Mouse (Mus musculus): ENCODE data around the gene Tacstd2.
A peak's percentile ranks its signal among the peaks of the same experiment; 100 is the strongest.
"Not testable (repeated sequence)": the region's sequence is repeated elsewhere in the genome, so short reads cannot be mapped to it uniquely, and the experiment has no call there.

Gene Tacstd2

GRCm38 (mm10) chr6:67535777-67536054, at the start of gene Tacstd2:
Gene Tacstd2, minus strand, starts transcription at chr6:67535796.
- DNase-seq (ENCODE audit: low spot score in 2 of 2): no peak

- DNase-seq (ENCODE audit: low spot score in 2 of 2): no peak
These were observed 30.7 kb upstream of the Tacstd2 start for GRCm38 (mm10) chr6:67566270-67566669.

GRCm38 (mm10) chr6:67555376-67555775, 19.8 kb upstream of the Tacstd2 start:
- no peak for DNase-seq (ENCODE audit: low spot score in 2 of 2)

- no peak for DNase-seq (ENCODE audit: low spot score in 2 of 2)
These were observed 14.0 kb upstream of the Tacstd2 start for GRCm38 (mm10) chr6:67549550-67549949.

DNA sequence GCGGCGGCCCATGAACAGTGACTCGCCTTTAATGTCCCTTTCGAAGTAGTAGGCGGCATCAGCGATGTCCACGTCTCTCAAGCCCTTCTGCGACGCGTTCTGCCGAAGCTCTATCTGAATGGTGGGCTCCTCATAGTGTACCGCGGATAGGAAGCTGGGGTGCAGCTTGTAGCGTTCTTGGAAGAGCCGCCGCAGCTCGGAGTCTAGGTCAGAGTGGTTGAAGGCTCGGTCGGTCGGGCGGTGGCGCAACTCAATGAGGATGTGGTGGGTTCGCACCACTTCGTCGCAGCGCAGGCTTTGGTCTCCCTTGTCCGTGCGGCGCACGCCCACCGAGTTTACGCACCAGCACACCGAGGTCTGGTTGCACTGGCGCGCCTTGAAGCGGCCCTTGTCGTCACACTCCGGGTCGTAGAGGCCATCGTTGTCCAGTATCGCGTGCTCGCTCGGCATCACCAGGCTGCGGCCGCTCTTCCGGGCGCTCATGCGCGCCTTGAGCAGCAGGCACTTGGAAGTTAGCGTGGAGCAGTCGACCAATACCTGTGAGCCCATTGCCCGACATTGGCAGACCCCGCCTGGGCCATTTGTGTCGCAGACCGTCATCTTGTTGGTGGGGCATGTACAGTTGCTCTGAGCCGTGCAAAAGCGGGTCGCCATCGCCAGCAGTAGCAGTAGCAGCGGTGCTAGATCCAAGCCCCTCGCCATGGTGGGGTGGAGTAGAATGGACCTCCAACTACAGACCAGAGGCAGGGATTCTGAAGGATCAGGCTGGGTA, 405 bp downstream of the Tacstd2 start:
- DNase-seq (ENCODE audit: low spot score in 2 of 2): no peak

- DNase-seq (ENCODE audit: low spot score in 2 of 2): no peak
These were observed 1.2 kb downstream of the Tacstd2 start for GRCm38 (mm10) chr6:67534191-67535004.

GRCm38 (mm10) chr6:67532665-67533440, 2.7 kb downstream of the Tacstd2 start:
- DNase-seq (ENCODE audit: low spot score in 2 of 2): peak in 1 of 2 experiments; percentile 24

DNA sequence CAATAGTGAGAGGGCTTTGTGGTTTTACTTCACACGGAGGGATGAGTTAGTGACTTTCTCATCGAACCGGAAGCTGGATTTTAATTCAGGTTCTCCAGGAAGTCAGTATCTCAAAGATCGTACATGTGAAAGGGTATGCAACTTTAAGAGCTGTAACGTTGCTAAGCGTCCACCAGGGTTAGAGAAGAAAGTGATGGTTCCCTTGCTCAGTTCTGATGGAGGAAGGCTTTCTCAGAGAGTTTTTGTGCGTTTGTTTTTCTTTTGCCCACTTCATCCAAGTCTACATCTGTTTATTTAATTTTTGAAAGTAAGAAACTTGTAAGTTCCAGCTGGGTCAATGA, 3.8 kb downstream of the Tacstd2 start:
- no peak for DNase-seq (ENCODE audit: low spot score in 2 of 2)

DNA sequence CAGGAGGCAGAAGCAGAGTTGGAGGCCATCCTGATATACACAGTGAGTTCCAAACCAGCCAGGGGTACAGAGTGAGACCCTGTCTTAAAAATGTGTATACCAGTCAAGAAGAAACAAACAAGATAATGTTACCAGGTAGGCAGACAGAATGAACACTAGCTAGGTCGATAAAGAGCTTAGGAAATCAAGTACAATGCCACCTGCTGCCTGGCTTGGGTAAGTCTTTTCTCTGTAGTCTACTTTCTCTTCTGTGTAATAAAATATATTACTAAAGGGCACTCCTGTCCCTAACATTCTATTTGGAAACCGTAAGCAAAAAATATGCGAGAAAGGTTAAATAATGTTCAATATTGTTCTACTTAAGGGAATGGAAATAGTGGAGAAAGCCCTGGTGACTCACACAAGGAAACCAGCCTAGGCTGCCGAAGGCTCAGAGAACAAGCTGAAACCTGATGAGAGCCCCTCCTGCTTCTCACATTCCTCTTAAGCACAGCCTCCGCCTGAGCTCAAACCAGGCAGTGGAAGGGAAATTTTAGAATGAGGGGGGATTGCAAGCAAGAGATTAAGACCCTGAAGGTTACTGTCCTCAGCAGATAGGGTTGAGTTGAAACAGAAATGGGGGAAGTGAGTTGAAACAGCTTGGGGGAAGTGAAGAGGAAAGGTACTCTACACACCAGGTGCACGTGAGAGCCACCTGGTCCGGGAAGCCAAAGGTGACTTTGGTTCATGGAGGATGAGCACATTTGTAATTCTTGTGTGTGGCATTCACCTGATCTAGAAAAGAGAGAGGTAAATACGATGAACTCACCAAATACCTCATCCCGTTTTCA, 4.4 kb downstream of the Tacstd2 start:
- DNase-seq (ENCODE audit: low spot score in 2 of 2): peak; percentile 21 to 35

DNA sequence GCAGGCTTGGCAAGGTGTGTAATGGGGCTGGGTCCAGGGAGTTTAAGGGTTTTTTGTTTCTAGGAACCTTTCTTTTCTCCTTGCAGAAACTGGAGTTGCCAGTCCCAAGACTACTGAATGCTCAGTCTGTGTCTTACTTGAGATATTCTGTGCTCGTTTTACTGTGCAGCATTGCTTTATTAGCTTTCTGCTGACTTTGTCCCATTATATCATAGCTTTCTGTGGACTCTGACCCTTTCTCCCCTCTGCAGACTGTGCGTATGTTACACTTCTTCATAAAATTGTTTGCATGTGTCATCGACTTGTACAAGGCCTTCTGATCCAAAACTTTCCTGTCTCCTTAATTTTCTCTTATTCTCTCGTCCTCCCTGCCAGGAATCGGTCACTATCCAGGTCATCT, 9.2 kb downstream of the Tacstd2 start:
- DNase-seq (ENCODE audit: low spot score in 2 of 2): no peak

DNA sequence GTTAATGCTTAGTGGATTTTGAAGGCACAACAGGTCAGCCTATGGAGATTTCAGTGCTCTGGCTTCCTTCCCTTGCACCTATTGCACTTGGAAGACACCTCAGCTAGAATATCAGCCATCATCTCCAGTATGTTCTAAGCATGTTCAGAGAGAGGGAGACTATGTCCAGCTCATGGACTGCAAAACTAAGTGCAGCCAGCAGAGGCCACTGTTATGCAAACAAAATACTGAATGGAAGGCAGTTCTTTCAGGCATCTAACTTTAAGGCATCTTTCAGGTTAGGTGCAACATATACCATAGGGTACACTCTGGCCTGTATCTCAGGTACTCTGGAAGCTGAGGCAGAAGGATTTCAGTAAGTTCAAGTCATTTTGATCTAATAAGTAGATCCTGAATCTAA, 24.8 kb downstream of the Tacstd2 start:
- DNase-seq (ENCODE audit: low spot score in 2 of 2): peak; percentile 65 to 67

DNA sequence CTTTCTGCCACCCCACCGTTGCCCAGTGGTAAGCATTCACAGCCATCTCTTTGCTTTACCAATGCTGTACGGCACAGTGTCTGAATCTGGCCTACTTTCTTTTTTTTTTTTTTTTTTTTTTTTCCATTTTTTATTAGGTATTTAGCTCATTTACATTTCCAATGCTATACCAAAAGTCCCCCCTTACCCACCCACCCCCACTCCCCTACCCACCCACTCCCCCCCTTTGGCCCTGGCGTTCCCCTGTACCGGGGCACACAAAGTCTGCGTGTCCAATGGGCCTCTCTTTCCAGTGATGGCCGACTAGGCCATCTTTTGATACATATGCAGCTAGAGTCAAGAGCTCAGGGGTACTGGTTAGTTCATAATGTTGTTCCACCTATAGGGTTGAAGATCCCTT, 33.7 kb downstream of the Tacstd2 start:
- not testable (repeated sequence) for DNase-seq (ENCODE audit: low spot score in 2 of 2)

DNA sequence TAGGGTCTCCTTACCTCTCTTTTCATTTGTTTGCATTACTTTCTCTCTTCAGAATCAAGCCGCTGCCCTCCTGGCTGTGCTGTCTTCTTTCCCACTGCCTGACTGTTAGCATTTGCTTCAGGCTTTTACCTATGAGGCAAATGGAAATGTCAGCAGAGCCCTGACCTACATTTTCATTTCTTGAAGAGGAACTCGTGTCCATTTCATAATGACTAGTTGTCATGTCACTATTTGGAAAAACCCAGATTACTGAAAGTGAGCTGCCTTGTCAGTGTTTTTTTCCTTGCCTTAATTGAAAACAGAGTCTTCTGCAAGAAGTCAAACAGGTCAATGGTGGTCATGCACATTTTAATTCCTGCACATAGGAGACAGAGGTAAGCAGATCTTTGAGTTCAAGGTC, 43.8 kb downstream of the Tacstd2 start, which contains the start of gene Il23r:
Il23r (minus strand) TSS at position 101 of the 400 bp plus-strand sequence.
- DNase-seq (ENCODE audit: low spot score in 2 of 2): no peak

Data from right cerebral cortex, adult 2 months (tissue).